Mouse (Mus musculus) CH12.LX (cell line): ENCODE data around the gene Tspan33. TPM values are rescaled to one million over a fixed set of nuclear protein-coding genes. Genes with fewer than 3 reads are reported as not detected.

ENCODE experiments used
- DNase-seq: peaks from one replicate; pipeline ENCODE4 v3.0.0-alpha.2; 2013; ENCODE audit errors: extremely low read depth
- H3K27ac ChIP-seq: 2 replicates; pipeline ENCODE4 v1.5.1; 2012; ENCODE audit warnings: low read depth, mild to moderate bottlenecking, control low read depth, moderate library complexity; ENCODE audit not compliant: insufficient read depth
- H3K27me3 ChIP-seq: replicated peaks from 2 replicates; pipeline ENCODE3; 2012; ENCODE audit warnings: inconsistent platforms
- H3K36me3 ChIP-seq, 2 experiments: replicated peaks in 1 of 2; 2 replicates each; pipeline versions ENCODE3 to v1.6.1; 2012; ENCODE audit warnings: inconsistent platforms in 1 of 2, low read length in 1 of 2, mild to moderate bottlenecking in 1 of 2, mixed read lengths in 1 of 2, moderate library complexity in 1 of 2; ENCODE audit not compliant: control insufficient read depth in 1 of 2, insufficient read depth in 1 of 2
- H3K4me1 ChIP-seq, 2 experiments: 2 replicates each; pipeline ENCODE4 v1.6.1; 2012; ENCODE audit warnings: inconsistent platforms in 1 of 2, moderate library complexity in 1 of 2; ENCODE audit not compliant: insufficient read depth in 2 of 2, control insufficient read depth in 1 of 2
- H3K4me2 ChIP-seq: 2 replicates; pipeline ENCODE4 v1.6.1; 2012; ENCODE audit warnings: low read depth, mild to moderate bottlenecking, control low read depth; ENCODE audit not compliant: poor library complexity, insufficient read depth, severe bottlenecking
- H3K4me3 ChIP-seq, 3 experiments: fragments of 150-350 bp in 1 of 3; sonication (generic) in 1 of 3; replicated peaks in 1 of 3; 2 replicates each; pipeline versions ENCODE3 to v1.5.1; 2011 to 2012; ENCODE audit warnings: low read depth in 2 of 3, low read length in 2 of 3, mild to moderate bottlenecking in 2 of 3, moderate library complexity in 2 of 3, control low read depth in 1 of 3, improper control_type of control experiment in 1 of 3, inconsistent platforms in 1 of 3, mixed read lengths in 1 of 3; ENCODE audit not compliant: poor library complexity in 1 of 3
- H3K79me2 ChIP-seq: replicated peaks from 2 replicates; pipeline ENCODE4 v1.6.1; 2012; ENCODE audit warnings: mild to moderate bottlenecking, moderate library complexity; ENCODE audit not compliant: control insufficient read depth, poor library complexity, insufficient read depth, severe bottlenecking; ENCODE audit errors: extremely low read depth
- H3K9ac ChIP-seq: 2 replicates; pipeline ENCODE4 v1.6.1; 2012; ENCODE audit warnings: low read depth, mild to moderate bottlenecking, control low read depth, moderate library complexity; ENCODE audit not compliant: insufficient read depth
- H3K9me3 ChIP-seq: replicated peaks from 2 replicates; pipeline ENCODE3; 2012; ENCODE audit warnings: low read length, inconsistent platforms, mixed read lengths
- CHD2 ChIP-seq: IDR thresholded peaks from 2 replicates; pipeline ENCODE4 v1.6.1; 2011; ENCODE audit warnings: low read length, improper control_type of control experiment
- CTCF ChIP-seq, 2 experiments: IDR thresholded peaks in 1 of 2; conservative IDR thresholded peaks in 1 of 2; 2 replicates each; pipeline ENCODE4 v1.5.1; 2011 to 2012; ENCODE audit warnings: low read depth in 2 of 2, low read length in 2 of 2, improper control_type of control experiment in 1 of 2, inconsistent platforms in 1 of 2, mild to moderate bottlenecking in 1 of 2, moderate library complexity in 1 of 2
- E2F4 ChIP-seq: IDR thresholded peaks from 2 replicates; pipeline ENCODE4 v1.6.1; 2011; ENCODE audit warnings: low read depth, low read length, improper control_type of control experiment; ENCODE audit not compliant: insufficient replicate concordance
- HCFC1 ChIP-seq: IDR thresholded peaks from 2 replicates; pipeline ENCODE4 v1.6.1; 2012; ENCODE audit warnings: low read depth, mild to moderate bottlenecking, inconsistent platforms, low read length, improper control_type of control experiment
- JUN ChIP-seq: IDR thresholded peaks from 2 replicates; pipeline ENCODE4 v1.6.1; 2011; ENCODE audit warnings: low read depth, mild to moderate bottlenecking, low read length, improper control_type of control experiment, moderate library complexity; ENCODE audit not compliant: insufficient read depth
- JUND ChIP-seq: conservative IDR thresholded peaks from 2 replicates; pipeline ENCODE4 v1.6.1; 2011; ENCODE audit warnings: low read depth, low read length, improper control_type of control experiment
- MAZ ChIP-seq: IDR thresholded peaks from 2 replicates; pipeline ENCODE4 v1.6.1; 2012; ENCODE audit warnings: low read depth, mild to moderate bottlenecking, inconsistent platforms, low read length, improper control_type of control experiment, moderate library complexity
- MYC ChIP-seq: IDR thresholded peaks from 2 replicates; pipeline ENCODE4 v1.6.1; 2011; ENCODE audit warnings: low read depth, mild to moderate bottlenecking, improper control_type of control experiment, low read length
- POLR2A ChIP-seq: IDR thresholded peaks from 2 replicates; pipeline ENCODE4 v1.6.1; 2011; ENCODE audit warnings: low read depth, mild to moderate bottlenecking, improper control_type of control experiment, low read length
- RAD21 ChIP-seq: IDR thresholded peaks from 2 replicates; pipeline ENCODE4 v1.6.1; 2011; ENCODE audit warnings: low read depth, mild to moderate bottlenecking, low read length, improper control_type of control experiment, moderate library complexity
- RCOR1 ChIP-seq: conservative IDR thresholded peaks from 2 replicates; pipeline ENCODE4 v1.6.1; 2012; ENCODE audit warnings: low read depth, mild to moderate bottlenecking, inconsistent platforms, low read length, improper control_type of control experiment
- SIN3A ChIP-seq: IDR thresholded peaks from 2 replicates; pipeline ENCODE4 v1.6.1; 2012; ENCODE audit warnings: low read length, improper control_type of control experiment, inconsistent platforms
- UBTF ChIP-seq: IDR thresholded peaks from 2 replicates; pipeline ENCODE4 v1.6.1; 2012; ENCODE audit warnings: low read depth, mild to moderate bottlenecking, inconsistent platforms, low read length, improper control_type of control experiment, moderate library complexity
- ZC3H11A ChIP-seq: IDR thresholded peaks from 2 replicates; pipeline ENCODE4 v1.6.1; 2012; ENCODE audit warnings: low read depth, mild to moderate bottlenecking, inconsistent platforms, low read length, improper control_type of control experiment
- ZKSCAN1 ChIP-seq: IDR thresholded peaks from 2 replicates; pipeline ENCODE4 v1.6.1; 2012; ENCODE audit warnings: low read depth, inconsistent platforms, low read length, improper control_type of control experiment, borderline replicate concordance
- dilution Hi-C: fragments of 300-500 bp; cut with MboI; formaldehyde crosslinking; loops from 2 replicates; pipeline ENCODE4 v1.14.3; 2020; ENCODE audit warnings: low sequenced_read_pairs; ENCODE audit not compliant: extremely low pct_unique_long_range_greater_than_20kb, extremely low pct_ligation_motif_present
- in situ Hi-C: fragments of 300-500 bp; cut with MboI; formaldehyde crosslinking; loops from 3 replicates; pipeline ENCODE4 v1.14.3; 2019; ENCODE audit warnings: low sequenced_read_pairs, low pct_ligation_motif_present, low pct_unique_long_range_greater_than_20kb, mixed read lengths
- polyA plus RNA-seq: library from polyadenylated mRNA; unstranded; fragments of >175 nt; gene quantifications from 2 replicates; pipeline ENCODE4 v1.2.1, GENCODE M21; 2012; ENCODE audit warnings: low read depth; ENCODE audit not compliant: insufficient read length
- total RNA-seq, 2 experiments: library from RNA; depleted of rRNA; stranded (reverse); fragments of 300-350 nt in 1 of 2; fragments of >200 nt in 1 of 2; gene quantifications; 2 replicates each; pipeline ENCODE4 v1.2.3; 2012 to 2014

Gene Tspan33
- total and polyA plus RNA-seq, 3 experiments = 8.5 to 12.2 (median 10.4) TPM

- Histone ChIP-seq H3K27ac (no peak overlapping the region), H3K9ac (no peak overlapping the region), H3K4me2 (no peak overlapping the region), H3K27me3 (no peaks in the 10 kb centered on the region), H3K4me3 (no peak overlapping the region), H3K4me1 (no peaks in the 10 kb centered on the region), H3K79me2 (no peaks in the 10 kb centered on the region)
- no peak for TF ChIP-seq E2F4
- TF ChIP-seq, all 38 proteins: peak for 0
- no peak for DNase-seq
- dilution Hi-C loops (no loop called here), in situ Hi-C loops (no loop called here)
- no peaks in the 10 kb centered on the region for H3K9me3 ChIP-seq
- peaks cover 8 to 43% of the 10 kb centered on the region in 2 experiments for H3K36me3 ChIP-seq
Measured at GRCm38 (mm10) chr6:29717952-29718521, 24.0 kb downstream of the Tspan33 start.

GRCm38 (mm10) chr6:29718894-29719329 is 24.9 kb downstream of the Tspan33 start:
- in situ Hi-C loops = no loop called here
- dilution Hi-C loops = no loop called here
- Histone ChIP-seq H3K4me2 (no peak overlapping the region), H3K27ac (no peak overlapping the region), H3K4me3 (no peak overlapping the region), H3K4me1 (no peaks in the 10 kb centered on the region), H3K9ac (no peak overlapping the region), H3K9me3 (no peaks in the 10 kb centered on the region), H3K27me3 (no peaks in the 10 kb centered on the region), H3K79me2 (no peaks in the 10 kb centered on the region), H3K36me3 (peaks cover 7 to 38% of the 10 kb centered on the region in 2 experiments)
- DNase-seq = no peak
- TF ChIP-seq RAD21 (no peak), UBTF (no peak), MAZ (no peak), JUND (no peak), ZC3H11A (no peak), RCOR1 (no peak), JUN (no peak), ZKSCAN1 (no peak), MYC (no peak), HCFC1 (no peak), CHD2 (no peak), POLR2A (no peak), SIN3A (no peak), CTCF (conservative IDR thresholded peaks at IDR 0.05 in 1 of 2, IDR thresholded peaks at IDR 0.05 in 1 of 2; ENCODE audit: low read depth in 2 of 2, low read length in 2 of 2) (no peak)

GRCm38 (mm10) chr6:29721890-29722289 is 27.9 kb downstream of the Tspan33 start:
- no peaks in the 10 kb centered on the region for H3K4me1 ChIP-seq
- H3K27ac ChIP-seq = no peak overlapping the region
- dilution Hi-C loops (no loop called here), in situ Hi-C loops (no loop called here)
- no peaks in the 10 kb centered on the region for H3K27me3 ChIP-seq
- H3K79me2 ChIP-seq = no peaks in the 10 kb centered on the region
- H3K4me2 ChIP-seq = no peak overlapping the region
- peaks cover 7 to 21% of the 10 kb centered on the region in 2 experiments for H3K36me3 ChIP-seq
- H3K9me3 ChIP-seq = no peaks in the 10 kb centered on the region
- TF ChIP-seq MAZ = no peak
- no peak overlapping the region for H3K4me3 ChIP-seq
- no peak for DNase-seq
- H3K9ac ChIP-seq = no peak overlapping the region
